Mouse (Mus musculus) layer of hippocampus, adult 8-10 months (tissue): Measurements from ENCODE around the gene Pax7. TPM values are rescaled to one million over a fixed set of nuclear protein-coding genes. Genes with fewer than 3 reads are reported as not detected.

ENCODE experiments used
- DNase-seq, 2 experiments: peaks; one replicate each; pipeline ENCODE4 v3.0.0; 2022; ENCODE audit warnings: low spot score in 2 of 2
- total RNA-seq, 4 experiments: library from RNA; stranded (reverse); gene quantifications; 2 replicates each; pipeline ENCODE4 v1.2.4; 2022

The Pax7 gene
- total RNA-seq, 4 experiments from 2014 or later, result 0.04 TPM; not detected in 3

DNA sequence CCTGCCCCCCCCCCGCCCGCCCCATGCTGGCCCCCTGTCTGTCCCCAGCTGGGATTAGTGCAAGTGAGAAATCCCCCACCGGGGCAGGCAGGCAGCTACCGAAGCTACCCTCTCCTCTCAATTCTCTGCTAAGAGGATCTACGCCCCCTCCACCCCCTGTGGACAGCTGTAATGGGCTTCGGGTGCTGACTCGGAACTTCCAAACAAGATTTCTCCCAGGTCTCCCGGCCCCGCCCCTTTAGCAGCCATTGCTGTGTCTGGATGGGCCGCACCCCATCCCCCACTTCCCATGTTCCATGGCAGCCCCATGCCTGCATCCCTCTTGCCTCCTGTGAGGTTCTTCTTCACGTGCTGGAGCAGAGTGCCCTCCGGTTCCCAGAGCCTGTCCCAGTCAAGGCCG lies 76.4 kb downstream of the Pax7 start:
- DNase-seq, result no peak

GRCm38 (mm10) chr4:139754148-139754710 lies 79.1 kb downstream of the Pax7 start:
- no peak for DNase-seq

GRCm38 (mm10) chr4:139750926-139751325 lies 82.4 kb downstream of the Pax7 start:
- no peak for DNase-seq

- no peak for DNase-seq
Measured at GRCm38 (mm10) chr4:139747190-139747936, 86.0 kb downstream of the Pax7 start.

- no peak for DNase-seq
Measured at GRCm38 (mm10) chr4:139746177-139746576, 87.2 kb downstream of the Pax7 start.

GRCm38 (mm10) chr4:139744765-139745395 lies 88.4 kb downstream of the Pax7 start:
- no peak for DNase-seq

- no peak for DNase-seq
Measured at GRCm38 (mm10) chr4:139743626-139744025, 89.7 kb downstream of the Pax7 start.

- DNase-seq, result peak; percentile 21 to 39
Measured at GRCm38 (mm10) chr4:139737035-139737434, 96.3 kb downstream of the Pax7 start.

DNA sequence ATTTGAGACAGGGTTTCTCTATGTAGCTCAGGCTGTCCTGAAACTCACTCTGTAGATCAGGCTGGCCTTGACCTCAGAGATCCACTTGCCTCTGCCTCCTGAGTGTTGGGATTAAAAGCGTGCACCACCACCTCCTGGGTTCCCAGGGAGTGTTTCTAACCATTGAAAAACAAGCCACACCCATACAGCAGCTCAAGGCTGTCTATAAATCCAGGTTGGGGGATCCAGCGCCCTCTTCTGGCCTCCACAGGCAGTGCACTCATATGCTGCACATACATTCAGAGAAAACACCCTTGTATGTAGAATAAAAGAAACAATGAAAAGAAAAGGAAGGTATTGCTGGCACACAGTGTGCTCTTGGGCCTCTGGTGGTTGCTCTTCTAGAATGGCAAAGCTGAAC lies 106.2 kb downstream of the Pax7 start:
- DNase-seq, result no peak

- no peak for DNase-seq
Measured at GRCm38 (mm10) chr4:139725421-139725820, 107.9 kb downstream of the Pax7 start.

DNA sequence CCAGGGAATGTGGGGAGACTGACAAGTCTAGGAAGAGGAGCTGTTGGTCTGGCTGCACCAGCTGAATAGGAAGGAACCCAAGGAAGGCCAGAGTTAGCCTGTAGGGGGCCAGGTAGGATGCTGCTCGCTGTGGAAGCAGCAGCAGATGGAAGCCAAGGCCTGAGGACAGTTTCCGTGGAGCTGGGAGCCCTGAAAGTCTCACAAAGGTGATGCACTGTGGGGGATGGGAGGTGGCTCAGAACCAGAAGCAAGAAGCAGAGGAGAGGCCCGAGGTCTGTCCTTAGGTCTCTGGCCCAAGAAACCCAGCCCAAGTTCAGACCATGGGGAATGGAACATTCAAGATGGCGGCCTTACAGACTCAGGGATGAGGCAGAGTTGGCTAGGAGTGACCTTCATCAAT lies 109.0 kb downstream of the Pax7 start:
- DNase-seq, result no peak

DNA sequence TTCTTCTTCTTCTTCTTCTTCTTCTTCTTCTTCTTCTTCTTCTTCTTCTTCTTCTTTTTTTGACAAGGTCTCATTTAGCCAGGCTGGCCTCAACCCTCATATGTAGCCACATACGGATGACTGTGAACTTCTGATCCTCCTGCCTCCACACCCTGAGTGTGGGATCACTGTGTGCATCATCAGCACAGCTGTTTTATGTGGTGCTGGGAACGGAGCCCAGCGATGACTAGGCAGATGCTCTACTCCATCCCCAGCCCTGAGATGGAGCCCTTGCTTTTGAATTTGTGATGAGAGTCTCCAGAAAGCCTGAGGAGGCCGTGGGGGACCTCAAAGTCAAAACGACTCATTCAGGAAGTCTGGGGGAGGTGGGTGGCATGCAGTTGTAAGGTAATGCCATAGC lies 114.3 kb downstream of the Pax7 start:
- DNase-seq, result no peak

GRCm38 (mm10) chr4:139716477-139717169 lies 116.7 kb downstream of the Pax7 start:
- peak; percentile 45 to 64 for DNase-seq

DNA sequence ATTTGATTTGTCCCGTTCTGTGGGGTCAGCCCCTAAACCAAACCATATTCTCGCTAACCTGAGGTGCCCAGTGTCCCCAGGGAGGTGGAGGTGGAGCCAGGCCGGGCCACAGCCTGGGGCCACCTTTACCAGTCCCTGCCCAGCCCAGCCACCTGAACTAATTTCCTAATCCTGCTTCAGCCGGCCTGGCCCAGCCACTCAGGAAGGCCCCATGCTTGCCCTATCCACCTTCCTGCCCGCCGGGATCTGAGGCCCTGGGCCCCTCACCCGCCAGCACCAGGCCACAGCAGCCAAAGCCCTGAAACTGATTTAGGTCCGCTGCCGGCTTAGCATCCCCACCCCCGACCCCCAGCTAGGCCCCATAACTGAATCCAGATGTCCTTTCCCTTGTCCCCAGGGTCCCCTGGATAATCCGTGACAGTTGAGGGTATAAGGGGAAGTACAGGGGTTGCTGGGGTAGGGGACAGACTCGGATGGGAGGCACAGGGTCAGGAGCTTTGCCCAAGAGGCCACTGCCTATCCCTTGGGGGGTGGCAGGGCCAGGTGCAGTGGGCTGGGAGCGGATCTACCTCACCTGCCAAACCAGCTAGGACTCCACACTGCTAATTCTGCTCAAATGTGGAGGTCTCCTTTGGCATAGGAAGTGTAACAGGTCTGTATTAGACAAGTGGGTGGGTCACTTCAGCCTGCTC lies 117.9 kb downstream of the Pax7 start:
- no peak for DNase-seq

DNA sequence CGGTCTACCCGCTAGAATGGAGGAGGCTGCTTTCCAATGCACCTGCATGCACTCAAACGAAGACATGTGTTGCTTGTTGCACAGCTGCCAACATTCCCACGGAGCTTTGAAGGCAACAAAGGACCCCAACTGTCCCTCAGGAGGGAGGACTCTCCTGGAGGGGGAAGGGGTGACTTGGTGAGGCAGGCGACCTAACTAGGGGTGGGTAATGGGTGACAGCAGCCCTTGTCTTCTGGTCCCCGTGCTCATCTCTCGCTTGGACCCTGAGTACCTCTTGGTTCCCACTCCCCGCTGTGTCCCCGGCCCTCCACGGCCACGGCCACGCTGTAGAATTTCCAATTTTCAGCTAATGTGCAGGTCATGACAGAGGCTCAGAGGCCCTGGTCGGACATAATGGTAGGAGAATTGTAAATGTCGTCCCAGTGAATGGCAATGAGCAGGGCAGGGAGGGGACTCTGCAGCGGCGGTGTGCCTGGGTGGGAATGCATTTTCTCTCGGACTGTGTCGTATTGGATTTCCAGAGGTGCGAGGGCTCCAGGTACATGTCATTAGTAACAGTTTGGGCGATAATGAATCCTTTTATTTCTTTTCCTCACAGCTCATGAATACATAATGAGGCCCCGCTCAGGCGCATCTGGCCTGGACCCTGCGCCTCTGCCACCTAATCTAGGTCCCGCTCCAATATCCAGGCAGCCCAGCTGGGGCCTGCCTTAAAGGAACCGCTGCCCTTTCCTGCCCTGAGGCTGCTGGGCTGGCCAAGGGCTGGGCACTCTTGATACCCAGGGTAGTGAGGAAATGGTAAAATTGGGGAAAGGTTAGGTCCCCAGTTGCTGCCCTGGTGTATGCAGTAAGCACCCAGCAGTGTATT lies 122.6 kb downstream of the Pax7 start:
- DNase-seq, result no peak

GRCm38 (mm10) chr4:139705986-139706385 lies 127.3 kb downstream of the Pax7 start:
- DNase-seq, result no peak

DNA sequence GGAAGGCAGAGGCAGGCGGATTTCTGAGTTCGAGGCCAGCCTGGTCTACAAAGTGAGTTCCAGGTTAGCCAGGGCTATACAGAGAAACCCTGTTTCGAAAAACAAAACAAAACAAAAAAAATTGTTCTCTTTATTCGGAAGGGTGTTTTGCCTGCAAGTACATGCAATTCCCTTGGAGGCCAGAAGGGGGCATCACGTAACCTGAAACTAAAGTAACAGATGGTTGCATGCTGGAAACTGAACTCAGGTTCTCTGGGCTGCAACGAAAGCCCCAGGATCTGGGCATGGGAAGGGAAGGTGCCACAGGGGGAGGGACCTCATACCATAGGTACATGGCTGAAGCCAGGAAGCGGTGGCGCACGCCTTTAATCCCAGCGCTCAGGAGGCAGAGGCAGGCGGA lies 129.9 kb downstream of the Pax7 start:
- no peak for DNase-seq

DNA sequence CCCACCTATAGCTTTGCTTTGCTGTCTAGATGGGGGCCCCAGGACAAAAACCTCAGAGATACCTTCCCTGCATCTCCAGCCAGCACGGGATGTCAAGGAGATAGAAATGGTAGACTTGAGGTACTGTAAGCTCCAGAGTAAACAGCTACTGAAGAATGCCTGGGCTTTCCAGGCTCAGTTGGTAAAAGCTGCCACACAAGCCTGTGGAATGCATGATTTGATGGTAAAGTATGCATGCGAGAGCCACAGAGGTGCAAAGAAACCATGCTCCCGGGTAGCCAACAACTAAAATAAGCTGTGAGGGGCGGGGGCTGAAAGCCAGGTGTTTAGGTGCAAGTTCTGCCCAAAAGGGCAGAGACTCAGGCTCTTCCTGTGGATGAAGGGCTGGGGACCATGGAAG lies 130.4 kb downstream of the Pax7 start:
- no peak for DNase-seq

DNA sequence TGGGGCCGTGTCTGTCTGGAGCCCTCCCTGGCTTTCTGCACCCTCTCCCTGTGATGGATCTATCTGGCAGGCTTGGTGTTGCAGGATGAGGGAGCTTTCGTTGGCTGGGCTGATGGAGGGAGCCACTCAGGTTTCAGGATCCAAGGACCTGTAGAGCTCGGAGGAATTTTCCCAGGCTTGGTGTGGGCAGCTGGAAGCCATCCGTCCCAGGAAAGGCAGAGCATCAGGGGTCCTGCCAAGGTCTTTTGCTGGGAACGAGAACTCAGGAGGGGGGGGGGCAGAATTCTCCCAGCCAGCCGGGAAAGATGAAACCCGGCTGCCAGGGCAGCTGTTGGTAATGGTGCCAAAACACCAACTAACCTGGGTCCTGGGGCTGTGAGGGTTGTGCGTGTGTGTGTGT lies 134.7 kb downstream of the Pax7 start:
- DNase-seq, result no peak

- DNase-seq, result no peak
Measured at GRCm38 (mm10) chr4:139697755-139698154, 135.6 kb downstream of the Pax7 start.

GRCm38 (mm10) chr4:139693315-139693714 lies 140.0 kb downstream of the Pax7 start:
- no peak for DNase-seq
